Mouse (Mus musculus) midbrain, embryonic 15.5 days (tissue): ENCODE results near the gene Car9. TPM values are rescaled to one million over a fixed set of nuclear protein-coding genes. Genes with fewer than 3 reads are reported as not detected.
"Not testable (repeated sequence)": the region's sequence is repeated elsewhere in the genome, so short reads cannot be mapped to it uniquely, and the experiment has no call there.

Experiments used
- ATAC-seq: fragments of 200-750 bp; cut with Nextera tagmentation; replicated peaks from 2 replicates; pipeline ENCODE4 v1.8.0; 2017; ENCODE audit warnings: moderate TSS enrichment
- H3K27ac ChIP-seq: fragments of 300-500 bp; sonication (generic); 2 replicates; pipeline ENCODE4 v1.5.1; 2015; ENCODE audit warnings: mild to moderate bottlenecking, inconsistent platforms
- H3K27me3 ChIP-seq: fragments of 300-500 bp; sonication (generic); replicated peaks from 2 replicates; pipeline ENCODE4 v1.6.1; 2015; ENCODE audit warnings: inconsistent platforms
- H3K36me3 ChIP-seq: fragments of 300-500 bp; sonication (generic); replicated peaks from 2 replicates; pipeline ENCODE4 v1.6.1; 2015; ENCODE audit warnings: inconsistent platforms
- H3K4me1 ChIP-seq: fragments of 300-500 bp; sonication (generic); 2 replicates; pipeline ENCODE4 v1.6.1; 2015; ENCODE audit warnings: inconsistent platforms
- H3K4me2 ChIP-seq: fragments of 300-500 bp; sonication (generic); 2 replicates; pipeline ENCODE4 v1.6.1; 2015; ENCODE audit warnings: inconsistent platforms, mild to moderate bottlenecking, moderate library complexity
- H3K4me3 ChIP-seq: fragments of 300-500 bp; sonication (generic); 2 replicates; pipeline ENCODE4 v1.5.1; 2015; ENCODE audit warnings: mild to moderate bottlenecking, inconsistent platforms
- H3K9ac ChIP-seq: fragments of 300-500 bp; sonication (generic); 2 replicates; pipeline ENCODE4 v1.6.1; 2015; ENCODE audit warnings: mild to moderate bottlenecking, inconsistent platforms
- H3K9me3 ChIP-seq: fragments of 300-500 bp; sonication (generic); 2 replicates; pipeline ENCODE4 v1.6.1; 2016; ENCODE audit warnings: inconsistent platforms
- WGBS: fragments of 180-500 bp; shearing (Covaris S2); methylation state at CpG from one replicate; pipeline ENCODE4 v1.1.7; 2015; ENCODE audit warnings: mixed read lengths; 5-methylcytosine and 5-hydroxymethylcytosine counted together
- polyA plus RNA-seq: library from polyadenylated mRNA; unstranded; fragments of >200 nt; fragmentation: Nextera tagmentation; extraction: Ambion mirVana; gene quantifications from 2 replicates; pipeline ENCODE4 v1.2.1, GENCODE M21; 2015

Car9 gene
- polyA plus RNA-seq, 1 experiment from 2014 or later: 0.32 TPM

DNA sequence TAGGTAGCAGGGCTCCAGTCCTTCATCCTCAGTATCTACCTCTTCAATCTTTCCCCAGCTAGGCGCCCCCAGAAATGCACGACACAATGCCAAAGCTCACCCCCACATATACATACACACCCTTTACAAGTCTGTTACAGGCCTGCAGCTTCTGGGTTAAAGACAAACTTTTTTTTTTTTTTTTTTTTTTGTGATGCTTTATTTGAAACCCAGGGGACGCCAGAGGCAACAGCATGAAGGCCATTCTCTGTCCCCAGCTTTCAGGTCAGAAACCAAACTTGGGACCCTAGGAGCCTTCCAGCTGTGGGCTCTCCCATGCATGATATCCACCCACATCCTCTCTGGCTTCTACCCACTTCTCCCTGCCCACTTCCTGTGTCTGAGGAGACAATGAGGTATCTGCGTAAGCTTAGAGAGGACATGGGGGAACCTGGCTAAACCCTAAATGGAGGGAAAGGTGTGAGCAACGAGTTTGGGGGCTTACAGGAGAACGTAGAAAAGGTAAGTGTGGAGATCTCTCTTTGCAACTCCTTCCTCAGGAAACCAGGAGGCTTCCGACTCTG, 24.8 kb upstream of the Car9 start:
- no peak overlapping the region for H3K4me2 ChIP-seq
- H3K9me3 ChIP-seq: no peaks in the 10 kb centered on the region
- no peaks in the 10 kb centered on the region for H3K27me3 ChIP-seq
- no peak overlapping the region for H3K4me3 ChIP-seq
- H3K27ac ChIP-seq: no peak overlapping the region
- no peak for ATAC-seq
- WGBS: 77% methylated on average over 7 of the region's 7 CpGs
- no peak overlapping the region for H3K9ac ChIP-seq
- peaks cover 6% of the 10 kb centered on the region for H3K4me1 ChIP-seq
- H3K36me3 ChIP-seq: no peaks in the 10 kb centered on the region

DNA sequence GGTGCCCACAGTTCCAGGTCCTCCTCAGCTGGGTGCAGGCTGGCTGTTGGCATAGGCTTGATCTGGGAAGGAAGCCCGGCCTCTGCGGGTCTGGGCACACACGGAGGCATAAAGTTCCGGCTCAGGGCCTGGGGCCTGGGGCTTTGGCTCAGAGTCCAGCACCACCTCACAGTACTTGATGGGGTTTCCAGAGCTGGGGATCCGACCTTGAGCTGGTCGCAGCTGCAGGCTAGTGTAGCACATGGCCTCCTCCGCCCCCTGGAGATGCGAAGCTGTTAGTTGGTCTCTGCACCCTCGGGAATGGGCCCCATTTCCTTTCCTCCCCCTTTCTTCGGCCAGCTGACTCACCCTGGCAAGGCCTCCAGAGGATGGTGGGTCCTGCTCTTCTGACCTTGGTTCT, 24.2 kb upstream of the Car9 start:
- Histone ChIP-seq H3K4me1 (peaks cover 6% of the 10 kb centered on the region), H3K4me2 (no peak overlapping the region), H3K27me3 (no peaks in the 10 kb centered on the region), H3K36me3 (no peaks in the 10 kb centered on the region), H3K27ac (no peak overlapping the region), H3K9ac (no peak overlapping the region), H3K4me3 (no peak overlapping the region), H3K9me3 (no peaks in the 10 kb centered on the region)
- WGBS: 78% methylated on average over 10 of the region's 10 CpGs
- no peak for ATAC-seq

DNA sequence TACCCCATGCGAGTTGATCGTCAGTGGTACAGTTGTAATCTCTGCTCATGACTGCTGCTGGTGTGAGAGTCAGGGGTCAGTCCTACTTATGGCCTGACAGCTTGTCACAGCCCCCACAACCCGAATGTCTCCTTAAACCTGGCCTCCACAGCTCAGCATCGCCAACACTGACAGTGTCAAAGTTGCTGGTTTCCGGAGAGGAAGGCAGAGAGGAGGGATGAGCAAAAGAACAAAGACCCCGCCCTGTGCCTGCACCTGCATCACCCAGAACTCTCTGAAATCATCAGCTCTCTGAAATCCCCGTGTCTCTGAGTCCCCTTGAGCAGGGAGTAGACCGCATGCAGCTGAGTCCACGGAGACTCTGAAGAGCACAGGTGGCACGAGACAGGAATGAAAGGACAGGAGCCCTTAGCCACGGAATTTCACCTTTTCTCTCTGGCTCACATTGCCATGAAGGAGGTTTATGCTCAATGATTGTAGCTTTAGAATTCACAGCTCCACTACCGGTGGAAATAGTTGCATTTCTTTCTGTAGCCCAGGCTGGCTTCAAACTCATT, 23.2 kb upstream of the Car9 start, which contains the start of gene Sit1:
Gene Sit1, minus strand, starts transcription at position 200 of the 557 bp plus-strand sequence.
- 62% methylated on average over 12 of the region's 12 CpGs for WGBS
- Histone ChIP-seq H3K27ac (no peak within 1 kb of the TSS), H3K4me1 (no peaks in the 10 kb centered on the region), H3K9me3 (no peaks in the 10 kb centered on the region), H3K36me3 (no peaks in the 10 kb centered on the region), H3K4me2 (no peak within 1 kb of the TSS), H3K4me3 (no peak within 1 kb of the TSS), H3K27me3 (no peaks in the 10 kb centered on the region), H3K9ac (no peak within 1 kb of the TSS)
- no peak for ATAC-seq

DNA sequence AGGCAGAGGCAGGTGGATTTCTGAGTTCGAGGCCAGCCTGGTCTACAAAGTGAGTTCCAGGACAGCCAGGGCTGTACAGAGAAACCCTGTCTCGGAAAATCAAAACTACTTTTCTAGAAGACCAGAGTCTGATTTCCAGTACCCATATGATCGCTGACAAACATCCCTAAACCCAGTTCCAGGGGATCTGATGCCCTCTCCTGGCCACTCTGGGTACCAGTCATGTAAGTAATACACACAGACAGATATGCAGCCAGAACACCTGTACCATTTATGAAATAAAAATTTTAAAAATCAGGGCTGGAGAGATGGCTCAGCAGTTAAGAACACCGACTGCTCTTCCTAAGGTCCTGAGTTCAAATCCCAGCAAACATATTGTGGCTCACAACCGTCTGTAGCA, 21.1 kb upstream of the Car9 start:
- H3K9me3 ChIP-seq, H3K4me3 ChIP-seq, H3K9ac ChIP-seq, H3K4me2 ChIP-seq, H3K36me3 ChIP-seq, ATAC-seq, H3K27ac ChIP-seq, H3K4me1 ChIP-seq, H3K27me3 ChIP-seq: not testable (repeated sequence)
- WGBS: 87% methylated on average over 5 of the region's 5 CpGs

DNA sequence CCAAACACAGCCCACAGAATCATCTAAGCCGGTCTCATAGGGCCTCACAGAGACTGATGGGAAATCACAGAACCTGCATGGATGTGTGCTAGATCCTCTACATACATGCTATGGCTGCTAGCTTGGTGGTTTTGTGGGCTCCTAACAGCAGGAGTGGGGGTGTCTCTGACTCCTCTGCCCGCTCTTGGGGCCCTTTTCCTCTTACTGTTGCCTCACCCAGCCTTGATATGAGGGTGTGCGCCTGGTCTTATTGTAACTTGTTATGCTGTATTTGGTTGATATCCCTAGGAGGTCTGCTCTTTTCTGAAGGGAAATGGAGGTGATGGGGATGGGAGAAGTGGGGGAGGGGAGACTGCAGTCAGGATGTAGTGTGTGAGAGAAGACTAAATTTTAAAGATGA, 17.2 kb upstream of the Car9 start:
- Histone ChIP-seq H3K36me3 (no peaks in the 10 kb centered on the region), H3K4me1 (peaks cover 11% of the 10 kb centered on the region), H3K4me2 (no peak overlapping the region), H3K9me3 (no peaks in the 10 kb centered on the region), H3K27ac (no peak overlapping the region), H3K27me3 (no peaks in the 10 kb centered on the region), H3K9ac (no peak overlapping the region), H3K4me3 (no peak overlapping the region)
- 95% methylated on average over 3 of the region's 3 CpGs for WGBS
- ATAC-seq: no peak

DNA sequence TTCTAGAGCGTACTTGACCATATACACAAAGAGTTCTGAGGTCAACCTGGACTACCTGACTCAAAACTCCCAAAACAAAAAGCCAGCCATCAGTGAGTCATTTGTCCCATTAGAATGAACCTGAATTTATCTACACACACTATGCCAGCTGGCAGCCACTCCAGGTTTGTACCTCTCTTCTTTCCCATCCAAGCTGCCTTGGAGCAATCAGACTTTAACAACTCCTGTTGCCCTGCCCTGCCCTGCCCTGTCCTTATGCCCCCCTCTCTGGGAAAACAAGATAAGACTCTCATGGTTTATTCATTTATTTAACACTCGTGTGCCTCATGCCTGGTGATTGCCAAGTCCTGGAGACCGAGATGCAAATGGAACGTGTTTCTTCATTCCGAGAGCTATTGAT, 16.0 kb upstream of the Car9 start:
- H3K27ac ChIP-seq: no peak overlapping the region
- no peak overlapping the region for H3K4me3 ChIP-seq
- H3K9ac ChIP-seq: no peak overlapping the region
- no peaks in the 10 kb centered on the region for H3K9me3 ChIP-seq
- WGBS: 69% methylated on average over 5 of the region's 5 CpGs
- H3K36me3 ChIP-seq: no peaks in the 10 kb centered on the region
- peaks cover 21% of the 10 kb centered on the region for H3K4me1 ChIP-seq
- ATAC-seq: no peak
- H3K27me3 ChIP-seq: no peaks in the 10 kb centered on the region
- H3K4me2 ChIP-seq: no peak overlapping the region

DNA sequence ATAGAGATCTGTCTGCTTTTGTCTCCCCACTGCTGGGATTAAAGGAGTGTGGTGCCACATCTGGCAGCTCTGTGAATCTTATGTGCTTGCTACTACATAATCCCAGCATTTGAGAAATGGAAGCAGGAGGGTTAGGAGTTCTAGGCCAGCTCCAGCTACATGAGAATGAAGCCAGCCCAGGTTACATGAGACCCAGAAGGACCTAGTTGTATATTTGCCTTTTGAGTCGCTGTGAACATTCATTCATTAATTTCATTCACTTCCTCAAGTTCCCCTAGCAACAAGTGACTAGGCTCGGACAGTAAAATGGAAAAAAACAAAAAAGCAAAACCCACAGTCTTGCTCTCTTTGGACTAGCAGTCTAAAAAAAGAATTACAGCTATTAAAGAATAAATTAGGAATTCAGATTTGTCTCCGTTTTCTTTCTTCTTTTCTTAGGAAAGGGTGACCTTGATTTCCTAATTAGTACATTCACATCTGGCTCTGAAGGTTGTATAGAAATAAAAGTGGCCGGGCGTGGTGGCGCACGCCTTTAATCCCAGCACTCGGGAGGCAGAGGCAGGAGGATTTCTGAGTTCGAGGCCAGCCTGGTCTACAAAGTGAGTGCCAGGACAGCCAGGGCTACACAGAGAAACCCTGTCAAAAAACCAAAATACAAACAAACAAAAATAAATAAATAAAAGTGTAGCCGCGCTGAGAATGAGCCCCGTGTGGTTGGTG, 14.5 kb upstream of the Car9 start:
- WGBS: 38% methylated on average over 12 of the region's 12 CpGs
- peak overlapping the region; percentile 94 for H3K27ac ChIP-seq
- H3K27me3 ChIP-seq: no peaks in the 10 kb centered on the region
- H3K4me2 ChIP-seq: peak overlapping the region; percentile 59
- H3K9me3 ChIP-seq: no peaks in the 10 kb centered on the region
- ATAC-seq: no peak
- peak overlapping the region; percentile 84 for H3K4me3 ChIP-seq
- no peak overlapping the region for H3K9ac ChIP-seq
- H3K4me1 ChIP-seq: peaks cover 21% of the 10 kb centered on the region
- no peaks in the 10 kb centered on the region for H3K36me3 ChIP-seq

DNA sequence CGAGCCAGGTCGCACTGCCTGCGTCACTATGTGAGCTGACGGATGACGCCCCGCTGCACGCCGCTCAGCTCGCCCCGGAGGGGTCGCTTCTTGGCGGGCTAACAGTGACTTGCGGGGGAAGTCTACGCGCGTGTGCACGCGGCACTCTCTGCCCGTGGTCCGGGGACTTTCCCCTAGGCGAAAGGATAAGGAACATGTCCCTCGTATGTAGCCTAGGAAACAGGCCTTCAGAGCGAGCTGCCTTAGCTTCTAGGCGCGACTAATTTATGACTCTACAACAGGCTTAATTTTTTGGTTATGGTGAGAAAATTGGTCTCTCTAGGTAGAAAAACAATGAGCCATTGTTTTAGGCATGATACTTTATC, 14.0 kb upstream of the Car9 start, which contains the start of gene Ccdc107:
Gene Ccdc107, plus strand, starts transcription at position 80 of the 365 bp plus-strand sequence.
- peak within 1 kb of the TSS; percentile 94 for H3K27ac ChIP-seq
- H3K4me2 ChIP-seq: peak within 1 kb of the TSS; percentile 59
- H3K9me3 ChIP-seq: no peaks in the 10 kb centered on the region
- H3K4me3 ChIP-seq: peak within 1 kb of the TSS; percentile 84
- H3K4me1 ChIP-seq: peaks cover 21% of the 10 kb centered on the region
- peak within 1 kb of the TSS; percentile 84 for H3K9ac ChIP-seq
- H3K27me3 ChIP-seq: no peaks in the 10 kb centered on the region
- H3K36me3 ChIP-seq: no peaks in the 10 kb centered on the region
- WGBS: 0% methylated on average over 25 of the region's 25 CpGs
- ATAC-seq: peak; percentile 98

DNA sequence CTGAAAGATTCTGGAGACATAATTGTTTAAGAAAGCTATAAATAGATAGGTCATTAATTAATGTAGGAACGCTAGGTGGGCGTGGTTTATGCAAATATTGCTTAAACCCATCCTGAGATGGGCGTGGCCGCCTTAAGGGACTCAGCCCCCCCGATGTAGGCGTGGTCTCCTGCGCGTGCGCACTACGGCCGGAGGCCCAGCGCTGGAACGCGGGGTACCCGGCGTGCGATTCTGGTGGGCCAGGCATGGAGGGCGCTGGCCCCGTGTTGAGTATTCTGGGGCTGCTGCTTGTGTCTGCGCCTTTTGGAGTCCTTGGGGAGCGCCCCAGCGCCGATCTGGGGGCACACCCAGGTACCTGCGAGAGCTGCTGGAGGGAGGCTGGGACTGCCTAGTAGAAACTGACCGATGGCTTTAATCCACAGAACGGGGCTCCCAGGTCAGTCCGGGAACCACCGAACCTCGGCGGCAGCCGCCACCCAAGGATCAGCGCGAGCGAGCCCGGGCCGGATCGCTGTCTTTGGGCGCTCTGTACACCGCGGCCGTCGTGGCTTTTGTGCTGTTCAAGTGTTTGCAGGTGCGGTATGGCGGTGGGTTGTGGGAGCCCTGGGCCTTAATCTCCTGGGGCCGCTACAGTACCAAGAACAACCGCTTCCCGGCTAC, 13.4 kb upstream of the Car9 start:
- WGBS: under 1% methylated on average over 47 of the region's 47 CpGs

DNA sequence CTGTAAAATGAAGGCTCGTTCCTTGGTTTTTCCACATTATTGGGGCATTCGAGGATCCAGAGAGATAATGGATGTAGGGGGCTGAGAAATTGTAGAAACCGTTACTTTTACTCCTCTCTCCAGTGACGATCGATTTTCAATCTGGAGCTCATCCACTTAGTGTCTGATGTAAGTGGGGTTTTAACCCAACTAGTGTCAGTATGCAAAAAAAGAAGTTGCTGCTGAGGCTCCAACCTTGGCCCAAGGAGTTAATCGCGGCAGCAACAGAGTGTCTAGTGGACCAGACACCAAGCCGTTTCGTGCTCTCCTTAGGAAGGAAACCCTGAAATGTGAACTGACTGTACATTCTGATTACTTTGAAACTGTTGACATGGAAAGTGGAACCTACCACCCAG, 12.9 kb upstream of the Car9 start:
- H3K4me1 ChIP-seq: peaks cover 24% of the 10 kb centered on the region
- H3K27ac ChIP-seq: peak overlapping the region; percentile 94
- peak overlapping the region; percentile 84 for H3K9ac ChIP-seq
- 1% methylated on average over 9 of the region's 9 CpGs for WGBS
- peak overlapping the region; percentile 84 for H3K4me3 ChIP-seq
- no peaks in the 10 kb centered on the region for H3K9me3 ChIP-seq
- no peaks in the 10 kb centered on the region for H3K27me3 ChIP-seq
- H3K36me3 ChIP-seq: no peaks in the 10 kb centered on the region
- no peak for ATAC-seq
- H3K4me2 ChIP-seq: peak overlapping the region; percentile 59

More for the DNA sequence above, 13.4 kb upstream of the Car9 start:
- Histone ChIP-seq H3K27ac (peak overlapping the region; percentile 94), H3K4me1 (peaks cover 21% of the 10 kb centered on the region), H3K36me3 (no peaks in the 10 kb centered on the region), H3K9me3 (no peaks in the 10 kb centered on the region), H3K4me3 (peak overlapping the region; percentile 84), H3K9ac (peak overlapping the region; percentile 84), H3K4me2 (peak overlapping the region; percentile 59), H3K27me3 (no peaks in the 10 kb centered on the region)
- ATAC-seq: peak; percentile 93

DNA sequence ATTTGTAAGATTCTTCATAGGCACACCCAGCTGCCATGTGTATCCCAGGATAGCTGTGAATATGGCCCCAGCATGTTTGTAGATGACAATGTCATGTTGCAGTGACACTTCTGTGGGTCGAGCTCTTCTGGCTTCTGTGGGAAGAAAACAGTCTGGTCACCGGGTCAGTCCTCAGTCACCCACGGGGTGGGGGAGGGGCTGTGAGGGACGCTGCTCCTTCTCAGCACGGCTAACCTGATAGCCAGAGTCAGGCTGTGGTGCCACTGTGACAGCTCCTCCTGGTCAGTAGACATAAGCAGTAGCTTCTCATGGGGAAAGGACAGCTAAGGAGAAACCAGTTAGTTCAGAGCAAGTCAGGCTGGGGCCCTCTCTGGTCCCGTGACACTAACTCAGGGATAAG, 10.2 kb upstream of the Car9 start:
- no peak for ATAC-seq
- no peaks in the 10 kb centered on the region for H3K9me3 ChIP-seq
- H3K27ac ChIP-seq: no peak overlapping the region
- no peak overlapping the region for H3K4me2 ChIP-seq
- H3K9ac ChIP-seq: no peak overlapping the region
- H3K36me3 ChIP-seq: no peaks in the 10 kb centered on the region
- H3K4me3 ChIP-seq: no peak overlapping the region
- H3K4me1 ChIP-seq: peaks cover 34% of the 10 kb centered on the region
- H3K27me3 ChIP-seq: no peaks in the 10 kb centered on the region
- 46% methylated on average over 6 of the region's 6 CpGs for WGBS

DNA sequence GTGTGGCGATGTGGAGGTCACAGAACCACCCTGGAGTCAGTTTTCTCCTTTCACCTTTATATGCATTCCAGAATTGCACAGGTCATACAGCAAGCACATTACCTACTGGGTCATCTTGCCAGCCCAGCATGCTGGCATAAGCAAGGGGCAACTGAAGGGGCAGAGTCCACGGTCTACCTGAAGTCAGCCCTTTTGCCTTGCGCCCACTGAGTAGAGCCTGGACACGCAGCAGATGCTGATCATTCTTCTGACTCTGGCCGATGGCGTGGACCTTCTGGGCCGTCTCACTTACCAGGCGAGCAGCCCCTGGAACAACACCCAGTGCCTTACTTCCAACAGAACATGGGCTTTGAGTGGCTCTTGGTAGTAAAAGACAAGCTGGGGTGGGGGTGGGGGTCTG, 9.4 kb upstream of the Car9 start:
- peaks cover 32% of the 10 kb centered on the region for H3K4me1 ChIP-seq
- no peaks in the 10 kb centered on the region for H3K9me3 ChIP-seq
- no peak overlapping the region for H3K9ac ChIP-seq
- no peak overlapping the region for H3K4me3 ChIP-seq
- no peak for ATAC-seq
- no peaks in the 10 kb centered on the region for H3K36me3 ChIP-seq
- no peak overlapping the region for H3K4me2 ChIP-seq
- no peaks in the 10 kb centered on the region for H3K27me3 ChIP-seq
- no peak overlapping the region for H3K27ac ChIP-seq
- WGBS: 96% methylated on average over 8 of the region's 8 CpGs
